Comparison of ENCODE assay signal across 8 mouse cellular contexts in the genomic region with DNA sequence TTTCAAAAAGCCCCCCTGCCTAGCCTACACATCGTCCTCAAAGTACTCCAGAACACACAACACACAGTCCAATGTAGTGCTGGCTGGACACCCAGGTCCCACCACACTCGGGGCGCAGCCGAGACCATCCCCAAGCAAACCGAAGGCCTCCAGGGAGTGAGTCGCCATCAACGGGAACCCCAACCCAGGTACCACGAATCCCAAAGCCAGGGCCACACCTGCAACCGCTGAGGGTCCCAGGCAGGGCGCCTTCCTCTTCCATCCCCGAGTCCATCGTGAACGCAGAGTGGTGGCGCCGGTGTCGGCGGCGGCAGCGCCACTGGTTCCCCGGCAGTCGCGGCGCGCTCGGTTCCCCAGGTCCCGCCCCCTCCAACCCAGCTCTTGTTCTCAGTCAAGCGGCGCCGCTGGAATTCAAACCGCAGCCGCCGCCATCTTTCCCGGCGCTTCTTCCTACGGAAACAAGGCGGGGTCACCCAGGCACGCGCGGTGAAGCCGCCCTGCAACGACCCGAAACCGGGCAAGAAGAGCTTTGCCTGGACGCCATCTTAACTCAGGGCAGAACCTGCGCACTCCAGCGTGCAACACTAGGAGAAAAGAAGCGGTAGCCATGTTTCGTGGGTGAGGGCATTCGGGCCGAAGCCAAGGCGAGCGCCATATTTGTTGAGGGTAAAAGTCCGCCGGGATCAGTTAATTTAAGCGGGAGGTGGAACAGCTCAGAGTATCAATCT. TPM values are rescaled to one million over a fixed set of nuclear protein-coding genes. Genes with fewer than 3 reads are reported as not detected.
DNase-seq lines count a peak whose midpoint lies in the region; ATAC-seq and TF ChIP-seq lines count a peak whose summit lies in the region.

Gene Cdk5rap2, minus strand, starts transcription at position 450 of the 728 bp plus-strand sequence.

- H3K9me3 ChIP-seq in heart, embryonic 12.5 days (replicated peaks) = no peaks in the 10 kb centered on the region
- no peaks in the 10 kb centered on the region for H3K9me3 ChIP-seq in kidney, postnatal 0 days (replicated peaks; ENCODE audit: low read length)
- H3K9me3 ChIP-seq in liver, embryonic 11.5 days (ENCODE audit: control insufficient read depth, low read length) = no peaks in the 10 kb centered on the region
- no peaks in the 10 kb centered on the region for H3K9me3 ChIP-seq in stomach, embryonic 14.5 days (ENCODE audit: control insufficient read depth, low read depth, low read length)

- under 1% methylated on average over 55 of the region's 55 CpGs for WGBS in heart, embryonic 12.5 days
- under 1% methylated on average over 55 of the region's 55 CpGs for WGBS in kidney, postnatal 0 days
- WGBS in liver, embryonic 11.5 days = under 1% methylated on average over 55 of the region's 55 CpGs
- WGBS in stomach, embryonic 14.5 days = under 1% methylated on average over 55 of the region's 55 CpGs

- H3K4me3 ChIP-seq in heart, embryonic 12.5 days = peak within 1 kb of the TSS; percentile 73
- H3K4me3 ChIP-seq in kidney, postnatal 0 days (replicated peaks; ENCODE audit: low read depth, low read length) = peak within 1 kb of the TSS; percentile 81
- H3K4me3 ChIP-seq in liver, embryonic 11.5 days (ENCODE audit: low read depth, low read length) = peak within 1 kb of the TSS; percentile 82
- H3K4me3 ChIP-seq in stomach, embryonic 14.5 days (ENCODE audit: low read depth, low read length) = peak within 1 kb of the TSS; percentile 77

- peak within 1 kb of the TSS; percentile 71 for H3K4me2 ChIP-seq in heart, embryonic 12.5 days
- H3K4me2 ChIP-seq in kidney, postnatal 0 days (ENCODE audit: low read length) = peak within 1 kb of the TSS; percentile 56
- H3K4me2 ChIP-seq in liver, embryonic 11.5 days = peak within 1 kb of the TSS; percentile 77
- peak within 1 kb of the TSS; percentile 66 for H3K4me2 ChIP-seq in stomach, embryonic 14.5 days (replicated peaks; ENCODE audit: low read depth, low read length)

- peak within 1 kb of the TSS; percentile 37; the same call in 1 of the 2 replicates for H3K27ac ChIP-seq in heart, embryonic 12.5 days (ENCODE audit: poor library complexity, severe bottlenecking)
- peak within 1 kb of the TSS; percentile 70; the same call in 1 of the 2 replicates for H3K27ac ChIP-seq in kidney, postnatal 0 days
- H3K27ac ChIP-seq in liver, embryonic 11.5 days (ENCODE audit: low read depth, low read length) = peak within 1 kb of the TSS; percentile 59; the same call in 1 of the 2 replicates
- peak within 1 kb of the TSS; percentile 40; the same call in 1 of the 2 replicates for H3K27ac ChIP-seq in stomach, embryonic 14.5 days (ENCODE audit: low read length)

- ATAC-seq in erythroid progenitor cell, adult 5-6 weeks (replicated peaks; ENCODE audit: low FRiP score, poor library complexity, severe bottlenecking) = peak; percentile 97
- peak; percentile 98 for ATAC-seq in heart, embryonic 12.5 days (ENCODE audit: insufficient number of reproducible peaks, low FRiP score)
- peak; percentile 99 for ATAC-seq in kidney, postnatal 0 days (replicated peaks; ENCODE audit: low FRiP score, low read depth)
- ATAC-seq in liver, embryonic 11.5 days (replicated peaks; ENCODE audit: low FRiP score) = peak; percentile 98
- peak; percentile 99 for ATAC-seq in stomach, embryonic 14.5 days (ENCODE audit: insufficient number of reproducible peaks, insufficient read depth, low FRiP score, low read depth)

- H3K9ac ChIP-seq in heart, embryonic 12.5 days = peak within 1 kb of the TSS; percentile 87
- H3K9ac ChIP-seq in kidney, postnatal 0 days (ENCODE audit: low read depth, low read length) = peak within 1 kb of the TSS; percentile 76
- peak within 1 kb of the TSS; percentile 91 for H3K9ac ChIP-seq in liver, embryonic 11.5 days (ENCODE audit: low read depth, low read length)
- H3K9ac ChIP-seq in stomach, embryonic 14.5 days (replicated peaks; ENCODE audit: low read depth, low read length) = peak within 1 kb of the TSS; percentile 74

- peak; percentile 97 for DNase-seq in CD4-positive helper T cell, adult 2 months (ENCODE audit: low read depth, low spot score)
- peak; percentile 97 for DNase-seq in brain, embryonic 18.5 days (ENCODE audit: low read depth, low spot score)
- DNase-seq in kidney, postnatal 0 days (ENCODE audit: low spot score) = peak; percentile 98
- DNase-seq in liver, embryonic 11.5 days (ENCODE audit: low spot score) = peak; percentile 93
- DNase-seq in naive thymus-derived CD4-positive, alpha-beta T cell, adult 2 months (ENCODE audit: low read depth) = peak; percentile 96

- TF ChIP-seq CTCF in kidney, postnatal 0 days (IDR thresholded peaks at IDR 0.05; ENCODE audit: low read depth) = no peak; the same call in 1 of the 2 replicates

- peaks cover under 1% of the 10 kb centered on the region; the same call in 1 of the 2 replicates for H3K36me3 ChIP-seq in heart, embryonic 12.5 days
- no peaks in the 10 kb centered on the region for H3K36me3 ChIP-seq in kidney, postnatal 0 days (ENCODE audit: insufficient read depth, low read length)
- H3K36me3 ChIP-seq in liver, embryonic 11.5 days (ENCODE audit: control insufficient read depth, insufficient read depth, low read length) = peaks cover 2% of the 10 kb centered on the region; the same call in 1 of the 2 replicates
- H3K36me3 ChIP-seq in stomach, embryonic 14.5 days (ENCODE audit: control insufficient read depth, insufficient read depth, low read length) = no peaks in the 10 kb centered on the region; the same call in 1 of the 2 replicates

- no peaks in the 10 kb centered on the region for H3K27me3 ChIP-seq in heart, embryonic 12.5 days (replicated peaks)
- no peaks in the 10 kb centered on the region for H3K27me3 ChIP-seq in kidney, postnatal 0 days (ENCODE audit: insufficient read depth, low read length)
- no peaks in the 10 kb centered on the region for H3K27me3 ChIP-seq in liver, embryonic 11.5 days (replicated peaks; ENCODE audit: control insufficient read depth, insufficient read depth, low read length)
- no peaks in the 10 kb centered on the region for H3K27me3 ChIP-seq in stomach, embryonic 14.5 days (ENCODE audit: control insufficient read depth, insufficient read depth, low read length)

- peaks cover 7% of the 10 kb centered on the region for H3K4me1 ChIP-seq in heart, embryonic 12.5 days (replicated peaks)
- H3K4me1 ChIP-seq in kidney, postnatal 0 days (replicated peaks; ENCODE audit: insufficient read depth, low read length) = 0 out of 2 replicates have a peak, but pooled peaks cover 7% of the 10 kb centered on the region
- H3K4me1 ChIP-seq in liver, embryonic 11.5 days (replicated peaks; ENCODE audit: control insufficient read depth, insufficient read depth, low read length) = no peaks in the 10 kb centered on the region; the same call in 1 of the 2 replicates
- H3K4me1 ChIP-seq in stomach, embryonic 14.5 days (ENCODE audit: control insufficient read depth, insufficient read depth, low read length) = peaks cover 9% of the 10 kb centered on the region

RNA-seq across cellular contexts. Expression of gene Cdk5rap2, which starts in this region (rescaled TPM):
- 43.2 and 52.3 TPM in 2 replicates for total RNA-seq in erythroid progenitor cell, adult 5-6 weeks (2015; ENCODE audit: low replicate concordance)
- total RNA-seq in erythroid progenitor cell, adult 5-6 weeks (2017; ENCODE audit: low replicate concordance) = 111 and 172 TPM in 2 replicates
- polyA plus RNA-seq in heart, embryonic 12.5 days (2016; fragmentation: Nextera tagmentation; extraction: Ambion mirVana) = 16.3 and 16.8 TPM in 2 replicates
- 8.9 and 12.1 TPM in 2 replicates for polyA plus RNA-seq in kidney, postnatal 0 days (2015; fragmentation: Nextera tagmentation; extraction: Ambion mirVana)
- 11.8 and 12.4 TPM in 2 replicates for polyA plus RNA-seq in liver, embryonic 11.5 days (2014; fragmentation: Nextera tagmentation; extraction: Ambion mirVana)
- polyA plus RNA-seq in stomach, embryonic 14.5 days (2014; fragmentation: Nextera tagmentation; extraction: Ambion mirVana) = 23.1 and 25.7 TPM in 2 replicates

Comparison
In these comparisons a context has a peak if more than half of its experiments do, and no peak if none do; other contexts are left out.
1. Peak in every context shown above with its lines: DNase-seq, ATAC-seq, H3K4me3 ChIP-seq and H3K27ac ChIP-seq.